Mouse (Mus musculus): ENCODE measurements around the gene Gm20835.
"Not testable (repeated sequence)": the region's sequence is repeated elsewhere in the genome, so short reads cannot be mapped to it uniquely, and the experiment has no call there.

The Gm20835 gene

DNA sequence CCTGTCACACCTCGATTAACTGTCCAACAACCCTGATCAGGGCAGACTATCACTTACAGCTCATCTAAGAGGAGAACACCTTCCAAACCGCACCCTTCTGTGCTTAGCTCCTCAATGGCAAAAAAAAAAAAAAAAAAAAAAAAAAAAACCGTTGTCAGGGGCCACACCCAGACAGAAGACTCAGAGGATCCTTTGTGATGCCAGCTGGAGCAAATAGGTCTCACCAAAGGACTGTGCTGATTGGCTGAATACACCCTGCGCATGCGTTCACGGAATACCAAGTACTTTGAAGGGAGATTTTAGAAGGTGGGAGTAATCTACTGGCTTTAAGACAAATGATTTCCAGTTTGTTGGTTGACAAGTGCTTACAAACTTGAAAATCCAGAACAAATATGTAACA is at the start of gene Gm20835:
Gene Gm20835 (minus strand): TSS at position 101 of the 400 bp plus-strand sequence.
- in situ Hi-C loops (cut with MboI, MseI) = not testable (repeated sequence)
